Mouse (Mus musculus): ENCODE measurements around the gene Hist1h3g.
"Not testable (repeated sequence)": the region's sequence is repeated elsewhere in the genome, so short reads cannot be mapped to it uniquely, and the experiment has no call there.

The Hist1h3g gene

DNA sequence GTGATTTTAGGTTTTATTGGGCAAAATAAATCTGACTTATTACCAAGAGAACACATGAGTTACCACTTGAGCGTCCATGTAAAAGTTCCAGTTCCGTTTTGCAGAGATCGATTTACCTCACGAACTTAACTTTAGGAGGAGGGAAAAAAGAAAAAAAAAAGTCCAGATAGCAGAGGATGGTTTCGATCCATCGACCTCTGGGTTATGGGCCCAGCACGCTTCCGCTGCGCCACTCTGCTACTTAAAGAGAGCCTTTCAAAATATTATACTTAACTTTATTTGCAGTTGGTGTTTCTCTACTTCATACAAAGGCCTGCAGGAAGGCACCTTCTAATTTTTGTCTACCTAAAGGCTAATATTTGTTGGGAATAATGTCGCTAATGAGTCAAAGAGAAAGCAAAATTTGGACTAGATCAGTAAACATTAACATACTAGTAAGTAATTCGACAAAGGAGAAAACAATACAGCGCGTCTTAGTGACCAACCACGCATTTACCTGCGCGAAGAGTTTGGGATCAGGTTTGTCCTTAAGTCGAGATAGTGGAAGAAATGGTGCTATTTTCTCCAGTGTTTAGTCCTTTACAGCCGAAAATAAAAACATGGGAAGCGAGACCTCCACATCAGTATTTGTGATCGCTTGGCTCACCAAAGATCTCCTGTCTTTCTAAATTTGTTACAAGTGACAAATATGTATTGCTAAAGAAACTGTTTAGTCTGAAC lies 4.9 kb upstream of the Hist1h3g start:
- Histone ChIP-seq H3K9me3 (ENCODE audit: low read length) (no peaks in the 10 kb centered on the region), H3K27me3 (ENCODE audit: insufficient read depth, low read length) (no peaks in the 10 kb centered on the region), H3K4me3 (replicated peaks; ENCODE audit: low read length) (peak overlapping the region; percentile 83), H3K4me1 (replicated peaks; ENCODE audit: low read depth, low read length) (peaks cover 34% of the 10 kb centered on the region), H3K36me3 (ENCODE audit: insufficient read depth, low read length) (no peaks in the 10 kb centered on the region)
- no peak for TF ChIP-seq NANOG (IDR thresholded peaks at IDR 0.05; ENCODE audit: borderline replicate concordance, low read length)
- TF ChIP-seq POU5F1 (IDR thresholded peaks at IDR 0.05; ENCODE audit: borderline replicate concordance, low read length): no peak
- no peak for TF ChIP-seq CTCF (conservative IDR thresholded peaks at IDR 0.05; ENCODE audit: low read length)

DNA sequence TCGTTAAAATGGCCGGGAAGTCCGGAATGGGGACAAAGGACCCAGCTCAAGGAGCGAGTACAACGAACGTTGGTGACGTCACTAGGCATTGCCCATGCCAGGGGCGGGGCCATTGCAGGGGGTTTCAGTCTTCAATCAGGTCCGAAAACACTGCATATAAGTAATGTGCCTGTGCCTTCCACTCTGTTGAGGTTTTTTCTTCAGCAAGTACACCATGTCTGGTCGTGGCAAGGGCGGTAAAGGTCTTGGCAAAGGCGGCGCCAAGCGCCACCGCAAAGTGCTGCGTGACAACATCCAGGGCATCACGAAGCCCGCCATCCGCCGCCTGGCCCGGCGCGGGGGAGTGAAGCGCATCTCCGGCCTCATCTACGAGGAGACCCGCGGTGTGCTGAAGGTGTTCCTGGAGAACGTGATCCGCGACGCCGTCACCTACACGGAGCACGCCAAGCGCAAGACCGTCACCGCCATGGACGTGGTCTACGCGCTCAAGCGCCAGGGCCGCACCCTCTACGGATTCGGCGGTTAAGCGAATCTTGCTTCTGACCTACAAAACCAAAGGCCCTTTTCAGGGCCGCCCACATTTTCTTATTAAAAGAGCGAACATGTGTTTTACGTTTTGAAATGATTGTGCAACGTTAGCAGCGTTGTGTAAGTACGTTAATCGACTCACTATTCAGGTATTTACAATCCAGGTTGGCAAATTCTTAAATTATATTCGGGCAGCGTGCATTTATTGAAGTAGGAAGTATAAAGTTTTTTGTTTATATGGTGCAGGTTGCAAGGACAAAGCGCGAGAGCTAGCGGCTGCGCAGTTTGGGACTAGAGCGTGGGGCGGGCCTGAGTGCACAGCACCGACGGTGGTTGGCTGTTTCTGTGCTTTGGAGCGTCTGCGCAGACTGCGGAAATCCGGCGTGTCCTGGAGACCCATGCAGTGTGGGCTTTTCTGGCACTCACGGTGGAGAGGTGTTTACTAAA lies 4.0 kb upstream of the Hist1h3g start, which contains the start of gene Hist1h4h:
Gene Hist1h4h, plus strand, starts transcription at position 150 of the 975 bp plus-strand sequence.
- Histone ChIP-seq H3K27me3 (ENCODE audit: insufficient read depth, low read length) (no peaks in the 10 kb centered on the region), H3K4me1 (replicated peaks; ENCODE audit: low read depth, low read length) (peaks cover 29% of the 10 kb centered on the region), H3K9me3 (ENCODE audit: low read length) (no peaks in the 10 kb centered on the region), H3K36me3 (ENCODE audit: insufficient read depth, low read length) (no peaks in the 10 kb centered on the region), H3K4me3 (replicated peaks; ENCODE audit: low read length) (peak within 1 kb of the TSS; percentile 83)
- no peak for TF ChIP-seq POU5F1 (IDR thresholded peaks at IDR 0.05; ENCODE audit: borderline replicate concordance, low read length)
- TF ChIP-seq NANOG (IDR thresholded peaks at IDR 0.05; ENCODE audit: borderline replicate concordance, low read length): no peak
- no peak for TF ChIP-seq CTCF (conservative IDR thresholded peaks at IDR 0.05; ENCODE audit: low read length)

DNA sequence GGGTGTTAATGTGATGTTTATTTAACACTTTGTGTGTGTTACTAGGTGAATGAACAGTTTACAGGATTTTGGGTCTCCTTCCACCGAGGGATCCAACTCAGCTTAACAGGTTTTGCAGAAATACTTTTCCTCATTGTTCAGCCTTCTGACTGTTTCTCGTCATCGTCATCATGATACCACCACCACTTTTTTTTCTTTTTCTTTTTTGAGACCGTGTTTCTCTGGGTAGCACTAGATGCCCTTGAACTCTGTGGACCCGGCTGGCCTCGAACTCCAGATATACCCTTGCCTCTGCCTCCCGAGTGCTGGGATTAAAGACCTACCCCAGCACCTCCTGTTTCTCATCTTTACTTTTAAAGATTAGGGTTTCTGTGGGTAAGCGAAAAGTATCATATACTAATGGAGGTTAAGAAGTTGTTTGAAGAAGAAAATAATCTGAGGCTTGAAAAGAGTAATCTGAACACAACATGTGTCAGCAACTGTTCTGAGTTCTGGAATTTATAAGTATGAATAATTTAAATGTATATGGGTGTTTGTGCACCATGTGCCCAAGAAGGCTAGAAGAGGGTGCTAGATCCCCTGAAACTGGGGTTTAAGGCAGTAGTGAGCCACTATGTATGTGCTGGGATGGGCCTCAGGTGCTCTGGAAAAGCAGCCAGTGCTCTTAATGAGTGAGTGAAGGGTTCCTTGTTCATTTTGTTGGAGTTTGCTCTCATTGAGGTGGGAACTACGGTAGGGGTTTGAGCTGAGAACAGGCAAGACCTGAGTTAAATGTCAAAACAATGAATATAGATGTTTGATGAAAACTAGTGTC lies 2.8 kb upstream of the Hist1h3g start:
- peaks cover 31% of the 10 kb centered on the region for H3K4me1 ChIP-seq (replicated peaks; ENCODE audit: low read depth, low read length)

DNA sequence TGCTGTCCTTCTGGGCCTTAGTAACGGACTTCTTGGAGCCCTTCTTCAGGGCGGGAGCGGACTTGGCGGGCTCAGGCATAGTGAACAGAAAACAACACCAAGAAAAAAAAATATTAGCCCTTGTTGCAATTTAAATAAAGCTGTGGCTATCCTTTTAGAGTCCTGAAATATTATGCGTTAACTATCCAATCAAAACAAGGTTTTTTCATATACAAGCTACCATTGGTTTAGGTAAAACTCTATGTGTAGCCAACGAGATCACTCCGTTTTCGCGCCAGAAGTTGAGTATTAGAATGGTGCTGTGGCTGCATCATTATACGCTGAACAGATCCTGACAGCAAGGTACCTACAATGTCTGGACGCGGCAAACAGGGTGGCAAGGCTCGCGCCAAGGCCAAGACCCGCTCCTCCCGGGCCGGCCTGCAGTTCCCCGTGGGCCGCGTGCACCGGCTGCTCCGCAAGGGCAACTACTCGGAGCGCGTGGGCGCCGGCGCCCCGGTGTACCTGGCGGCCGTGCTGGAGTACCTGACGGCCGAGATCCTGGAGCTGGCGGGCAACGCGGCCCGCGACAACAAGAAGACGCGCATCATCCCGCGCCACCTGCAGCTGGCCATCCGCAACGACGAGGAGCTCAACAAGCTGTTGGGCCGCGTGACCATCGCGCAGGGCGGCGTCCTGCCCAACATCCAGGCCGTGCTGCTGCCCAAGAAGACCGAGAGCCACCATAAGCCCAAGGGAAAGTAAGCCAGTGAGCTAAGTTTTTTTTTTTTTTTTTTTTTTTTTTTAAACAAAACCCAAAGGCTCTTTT lies 1.5 kb upstream of the Hist1h3g start, which contains the start of gene Hist1h2af:
Gene Hist1h2af, plus strand, starts transcription at position 347 of the 808 bp plus-strand sequence.
- peak within 1 kb of the TSS; percentile 83 for H3K4me3 ChIP-seq (replicated peaks; ENCODE audit: low read length)
- H3K9me3 ChIP-seq (ENCODE audit: low read length); H3K36me3 ChIP-seq (ENCODE audit: insufficient read depth, low read length); H3K27me3 ChIP-seq (ENCODE audit: insufficient read depth, low read length): not testable (repeated sequence)
- H3K4me1 ChIP-seq (replicated peaks; ENCODE audit: low read depth, low read length): peaks cover 37% of the 10 kb centered on the region

More for the DNA sequence above, 2.8 kb upstream of the Hist1h3g start:
- Histone ChIP-seq H3K4me3 (replicated peaks; ENCODE audit: low read length) (peak overlapping the region; percentile 83), H3K36me3 (ENCODE audit: insufficient read depth, low read length) (no peaks in the 10 kb centered on the region; the same call in 1 of the 2 replicates), H3K9me3 (ENCODE audit: low read length) (no peaks in the 10 kb centered on the region), H3K27me3 (ENCODE audit: insufficient read depth, low read length) (no peaks in the 10 kb centered on the region)
- no peak for TF ChIP-seq NANOG (IDR thresholded peaks at IDR 0.05; ENCODE audit: borderline replicate concordance, low read length)
- no peak for TF ChIP-seq CTCF (conservative IDR thresholded peaks at IDR 0.05; ENCODE audit: low read length)
- no peak for TF ChIP-seq POU5F1 (IDR thresholded peaks at IDR 0.05; ENCODE audit: borderline replicate concordance, low read length)

DNA sequence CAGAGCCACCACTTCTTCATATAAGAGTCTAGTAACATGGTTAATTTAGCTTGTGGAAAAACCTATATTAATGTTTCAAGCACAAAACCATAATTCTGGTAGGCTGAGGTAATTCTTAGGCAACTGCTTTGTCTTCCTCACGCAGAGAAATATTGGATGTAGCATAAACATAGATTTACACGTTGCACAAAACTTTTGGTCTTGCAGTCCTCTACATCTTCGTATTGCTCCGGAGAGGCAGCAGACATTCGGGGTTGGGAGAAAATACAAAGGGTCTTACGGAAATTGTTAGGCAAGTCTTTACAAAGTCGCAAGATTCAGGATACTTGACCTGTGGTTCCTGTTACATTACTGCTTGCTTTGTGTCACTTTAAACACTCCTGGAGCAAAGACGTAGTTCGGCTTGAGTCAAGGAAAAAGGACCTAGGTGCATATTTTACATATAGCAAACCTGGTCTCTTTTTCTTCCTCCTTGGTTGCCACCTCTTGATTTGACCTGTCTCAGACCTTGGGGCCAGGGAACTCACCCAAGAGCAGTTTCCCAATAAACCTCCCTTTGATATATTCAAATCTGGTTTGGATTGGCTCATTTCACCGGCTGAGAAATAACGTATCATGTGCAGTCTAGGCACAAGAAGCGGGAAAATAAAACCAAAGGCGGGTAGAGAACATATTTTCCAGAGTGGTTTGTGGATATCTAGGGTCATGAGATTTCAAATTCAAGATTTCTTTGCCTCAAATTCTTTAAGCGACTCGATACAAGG lies 672 bp upstream of the Hist1h3g start:
- Histone ChIP-seq H3K4me3 (replicated peaks; ENCODE audit: low read length) (peak overlapping the region; percentile 83), H3K9me3 (ENCODE audit: low read length) (no peaks in the 10 kb centered on the region), H3K36me3 (ENCODE audit: insufficient read depth, low read length) (no peaks in the 10 kb centered on the region; the same call in 1 of the 2 replicates), H3K27me3 (ENCODE audit: insufficient read depth, low read length) (no peaks in the 10 kb centered on the region), H3K4me1 (replicated peaks; ENCODE audit: low read depth, low read length) (peaks cover 37% of the 10 kb centered on the region)
- TF ChIP-seq CTCF (conservative IDR thresholded peaks at IDR 0.05; ENCODE audit: low read length): no peak
- TF ChIP-seq NANOG (IDR thresholded peaks at IDR 0.05; ENCODE audit: borderline replicate concordance, low read length): no peak
- no peak for TF ChIP-seq POU5F1 (IDR thresholded peaks at IDR 0.05; ENCODE audit: borderline replicate concordance, low read length)

DNA sequence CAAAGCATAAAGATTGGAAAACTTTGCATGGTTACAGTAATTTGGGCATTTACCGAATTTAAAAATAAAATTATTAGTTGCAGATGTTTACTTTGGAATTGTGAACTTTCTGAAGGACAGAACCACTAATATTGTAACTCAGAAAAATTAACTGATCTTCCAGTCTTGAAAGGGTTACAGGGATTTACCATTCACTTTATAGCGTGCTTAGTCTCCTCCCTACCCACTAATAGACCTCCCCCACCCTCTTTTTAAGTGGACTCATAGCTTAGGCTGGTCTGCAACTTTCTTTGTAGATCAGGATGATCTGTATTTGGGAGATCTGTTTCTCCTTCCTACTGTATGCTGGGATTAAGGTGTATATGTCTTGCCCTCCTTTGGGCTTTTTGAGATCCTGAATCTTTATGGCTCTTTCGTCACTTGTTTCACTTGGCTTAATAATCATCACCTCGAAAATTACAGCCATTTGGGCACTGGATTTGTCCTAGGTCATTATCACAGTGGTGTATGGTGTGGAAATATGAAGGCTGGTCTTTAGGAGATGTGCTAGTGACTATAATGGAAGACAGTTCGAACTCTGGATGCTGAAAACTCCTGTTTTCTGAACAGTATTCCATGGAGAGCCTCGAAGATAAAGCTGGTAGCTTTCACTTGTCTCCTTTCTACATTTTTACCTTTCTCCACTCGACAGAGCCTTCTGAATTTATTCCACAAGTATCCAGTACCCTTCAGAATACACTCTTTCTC lies 1.0 kb downstream of the Hist1h3g start:
- Histone ChIP-seq H3K36me3 (ENCODE audit: insufficient read depth, low read length) (no peaks in the 10 kb centered on the region; the same call in 1 of the 2 replicates), H3K9me3 (ENCODE audit: low read length) (no peaks in the 10 kb centered on the region), H3K27me3 (ENCODE audit: insufficient read depth, low read length) (no peaks in the 10 kb centered on the region), H3K4me3 (replicated peaks; ENCODE audit: low read length) (peak overlapping the region; percentile 83), H3K4me1 (replicated peaks; ENCODE audit: low read depth, low read length) (peaks cover 37% of the 10 kb centered on the region)
- no peak for TF ChIP-seq NANOG (IDR thresholded peaks at IDR 0.05; ENCODE audit: borderline replicate concordance, low read length)

Data from E14TG2a.4 (cell line).